Mouse (Mus musculus) frontal cortex, adult (tissue): ENCODE measurements around the gene Tdp2.
"Not testable (repeated sequence)": the region's sequence is repeated elsewhere in the genome, so short reads cannot be mapped to it uniquely, and the experiment has no call there.

Experiments
- ATAC-seq: cut with Nextera tagmentation; 2 replicates; pipeline ENCODE4 v1.9.2; 2017; ENCODE audit warnings: mild to moderate bottlenecking, moderate library complexity, mixed read lengths; ENCODE audit not compliant: low TSS enrichment

Tdp2 gene

GRCm38 (mm10) chr13:24824647-24825046, 6.8 kb upstream of the Tdp2 start:
- ATAC-seq, result no peak

GRCm38 (mm10) chr13:24825587-24825986, 5.9 kb upstream of the Tdp2 start:
- ATAC-seq, result no peak

GRCm38 (mm10) chr13:24826116-24826515, 5.4 kb upstream of the Tdp2 start:
- ATAC-seq, result no peak

GRCm38 (mm10) chr13:24830756-24831352, 625 bp upstream of the Tdp2 start:
- peak; percentile 7; the same call in 1 of the 2 replicates for ATAC-seq

GRCm38 (mm10) chr13:24832131-24832810, 792 bp downstream of the Tdp2 start:
- peak; percentile 8; the same call in 1 of the 2 replicates for ATAC-seq

GRCm38 (mm10) chr13:24832811-24833155, 1.3 kb downstream of the Tdp2 start:
- no peak for ATAC-seq

- not testable (repeated sequence) for ATAC-seq
Observed at GRCm38 (mm10) chr13:24837765-24838164, 6.3 kb downstream of the Tdp2 start.

- no peak for ATAC-seq
Observed at GRCm38 (mm10) chr13:24839831-24840230, 8.4 kb downstream of the Tdp2 start.

GRCm38 (mm10) chr13:24841702-24842101, 10.2 kb downstream of the Tdp2 start:
- no peak for ATAC-seq

GRCm38 (mm10) chr13:24844983-24845955, 13.8 kb downstream of the Tdp2 start, which contains the start of gene D130043K22Rik:
D130043K22Rik (plus strand) TSS chr13:24845135.
- ATAC-seq, result peak; percentile 96

- no peak for ATAC-seq
Observed at GRCm38 (mm10) chr13:24849318-24849717, 17.8 kb downstream of the Tdp2 start.

GRCm38 (mm10) chr13:24851989-24852388, 20.5 kb downstream of the Tdp2 start:
- no peak for ATAC-seq

GRCm38 (mm10) chr13:24852570-24852969, 21.1 kb downstream of the Tdp2 start:
- no peak for ATAC-seq

- ATAC-seq, result no peak
Observed at GRCm38 (mm10) chr13:24859115-24859514, 27.6 kb downstream of the Tdp2 start.

GRCm38 (mm10) chr13:24861084-24861483, 29.6 kb downstream of the Tdp2 start:
- no peak for ATAC-seq

- ATAC-seq, result no peak
Observed at GRCm38 (mm10) chr13:24862021-24862420, 30.5 kb downstream of the Tdp2 start.

GRCm38 (mm10) chr13:24862520-24862919, 31.0 kb downstream of the Tdp2 start:
- ATAC-seq, result peak; percentile 56; the same call in 1 of the 2 replicates

GRCm38 (mm10) chr13:24866430-24867402, 35.2 kb downstream of the Tdp2 start:
- ATAC-seq, result peak; percentile 57; the same call in 1 of the 2 replicates

- ATAC-seq, result no peak
Observed at GRCm38 (mm10) chr13:24867789-24868188, 36.3 kb downstream of the Tdp2 start.

- ATAC-seq, result no peak
Observed at GRCm38 (mm10) chr13:24868233-24868632, 36.8 kb downstream of the Tdp2 start.
